Mouse (Mus musculus): ENCODE results near the gene Ccdc138. TPM values are rescaled to one million over a fixed set of nuclear protein-coding genes. Genes with fewer than 3 reads are reported as not detected.
"Not testable (repeated sequence)": the region's sequence is repeated elsewhere in the genome, so short reads cannot be mapped to it uniquely, and the experiment has no call there.

The Ccdc138 gene
- total RNA-seq (2021): 1 to 10 TPM; 3.4 to 5.0 TPM
- long read RNA-seq, experiment 1, partial matches to known transcripts: 2 of 10 reads
- long read RNA-seq, experiment 1, other reads (novel, unspliced or antisense): 6 of 10 reads
- long read RNA-seq, experiment 2, partial matches to known transcripts: 1 of 5 reads
- long read RNA-seq, experiment 2, other reads (novel, unspliced or antisense): 4 of 5 reads

GRCm38 (mm10) chr10:58497320-58498284, at the start of gene Ccdc138:
Gene Ccdc138 (plus strand): TSS chr10:58497948.
- DNase-seq: peak; percentile 97

GRCm38 (mm10) chr10:58451575-58451974, 46.2 kb upstream of the Ccdc138 start:
- DNase-seq: no peak

GRCm38 (mm10) chr10:58452185-58452584, 45.6 kb upstream of the Ccdc138 start:
- no peak for DNase-seq

- no peak for DNase-seq
Observed at GRCm38 (mm10) chr10:58459896-58460295, 37.9 kb upstream of the Ccdc138 start.

GRCm38 (mm10) chr10:58477086-58477755, 20.5 kb upstream of the Ccdc138 start:
- DNase-seq: no peak

GRCm38 (mm10) chr10:58478071-58478578, 19.6 kb upstream of the Ccdc138 start:
- no peak for DNase-seq

- no peak for DNase-seq
Observed at GRCm38 (mm10) chr10:58479954-58480490, 17.7 kb upstream of the Ccdc138 start.

- DNase-seq: no peak
Observed at GRCm38 (mm10) chr10:58491031-58491430, 6.7 kb upstream of the Ccdc138 start.

GRCm38 (mm10) chr10:58495637-58496036, 2.1 kb upstream of the Ccdc138 start:
- no peak for DNase-seq

- no peak for DNase-seq
Observed at GRCm38 (mm10) chr10:58496732-58497131, 1.0 kb upstream of the Ccdc138 start.

GRCm38 (mm10) chr10:58498516-58498915, 768 bp downstream of the Ccdc138 start:
- DNase-seq: peak; percentile 20

GRCm38 (mm10) chr10:58529358-58529757, 31.6 kb downstream of the Ccdc138 start:
- DNase-seq: no peak

GRCm38 (mm10) chr10:58530896-58531790, 33.4 kb downstream of the Ccdc138 start:
- DNase-seq: no peak

GRCm38 (mm10) chr10:58532177-58532576, 34.4 kb downstream of the Ccdc138 start:
- no peak for DNase-seq

GRCm38 (mm10) chr10:58536276-58536675, 38.5 kb downstream of the Ccdc138 start:
- DNase-seq: not testable (repeated sequence)

GRCm38 (mm10) chr10:58540613-58541012, 42.9 kb downstream of the Ccdc138 start:
- DNase-seq: no peak

GRCm38 (mm10) chr10:58548739-58549138, 51.0 kb downstream of the Ccdc138 start:
- DNase-seq: no peak

GRCm38 (mm10) chr10:58554693-58555387, 57.1 kb downstream of the Ccdc138 start:
- DNase-seq: no peak

GRCm38 (mm10) chr10:58559098-58559497, 61.4 kb downstream of the Ccdc138 start:
- peak; percentile 56 for DNase-seq

- DNase-seq: peak; percentile 31
Observed at GRCm38 (mm10) chr10:58559901-58560300, 62.2 kb downstream of the Ccdc138 start.

GRCm38 (mm10) chr10:58560521-58560920, 62.8 kb downstream of the Ccdc138 start:
- no peak for DNase-seq

All from adrenal gland, postnatal 10 days (tissue).